Mouse (Mus musculus): ENCODE data around the gene Ywhaq.

Ywhaq gene

DNA sequence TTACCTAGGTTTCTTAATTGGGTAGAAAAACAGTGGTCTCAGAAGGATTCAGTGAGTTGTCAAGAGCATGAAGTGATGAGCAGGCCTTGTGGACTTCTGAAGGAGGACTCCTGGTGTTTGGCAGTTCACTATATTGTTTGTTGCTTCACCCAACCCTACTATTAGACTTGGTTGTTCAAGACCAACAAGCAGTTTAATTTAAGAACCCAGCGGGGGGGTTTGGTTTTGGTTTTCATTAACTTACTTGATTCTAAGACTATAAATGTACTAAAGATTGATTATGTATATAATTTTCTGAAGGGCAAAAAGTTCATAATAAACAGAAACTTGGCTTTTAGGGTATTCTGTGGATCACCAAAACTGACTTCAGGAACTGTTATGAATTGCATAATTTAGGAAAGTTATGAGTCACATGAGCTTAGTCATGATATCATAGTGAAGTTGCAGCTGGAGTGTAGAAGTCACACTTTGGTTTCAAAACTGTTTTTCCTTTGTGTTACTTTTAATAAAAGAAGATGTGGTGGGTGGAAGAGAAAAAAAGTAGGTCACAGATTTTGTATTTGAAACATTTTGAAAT, 47.3 kb downstream of the Ywhaq start:
- ChIA-PET POLR2A (interaction anchor here in 1 of 4 experiments (1.4 to 1.5 kb wide), 2 partner anchors 48 to 54 kb away, joined by 3 to 4 read pairs; partner anchors contain the start of gene Iah1), CTCF (no interaction called here)

GRCm38 (mm10) chr12:21369087-21369410, 48.4 kb downstream of the Ywhaq start:
- ChIA-PET CTCF (no interaction called here), POLR2A (interaction anchor here in 2 of 4 experiments (1.0 to 2.3 kb wide), 5 partner anchors 11 to 53 kb away, joined by 3 to 6 read pairs (median 4); partner anchors contain the start of genes Iah1 (in 1 of the 2) and Ywhaq (in 1 of the 2))

DNA sequence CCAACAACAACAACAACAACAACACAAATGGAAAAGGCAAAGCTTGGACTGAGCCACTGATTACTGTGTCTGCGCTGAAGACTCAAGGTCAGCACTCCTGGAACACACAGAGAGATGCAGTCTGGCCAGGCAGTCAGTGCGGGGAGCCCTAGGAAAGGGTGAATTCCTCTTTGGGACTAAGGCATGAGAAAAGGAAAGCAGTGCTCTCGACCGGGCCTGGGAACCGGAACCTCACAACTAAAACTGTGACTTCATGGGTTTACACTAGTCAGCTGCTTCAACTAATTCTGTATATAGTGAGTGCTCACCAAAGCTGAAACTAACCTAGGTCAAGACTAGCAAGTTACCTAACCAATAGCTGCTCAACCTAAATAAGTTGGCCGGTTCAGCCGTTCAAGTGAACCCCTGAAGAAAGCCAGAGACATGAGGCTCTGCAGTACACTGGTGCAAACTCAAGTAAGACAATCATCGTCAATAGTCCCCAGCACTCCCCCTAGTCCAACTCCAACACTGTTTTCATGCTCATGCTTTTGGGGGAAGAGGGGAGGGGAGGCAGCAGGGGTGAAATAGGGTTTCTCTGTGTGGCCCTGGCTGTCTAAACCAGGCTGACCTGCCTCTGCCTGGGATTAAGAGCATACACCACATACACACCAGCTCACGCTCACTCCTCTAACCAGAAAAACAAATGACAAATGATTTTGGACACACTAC, 48.9 kb downstream of the Ywhaq start:
- POLR2A ChIA-PET: interaction anchor here in 2 of 4 experiments (1.0 to 2.3 kb wide), 7 partner anchors 11 to 52 kb away, joined by 3 to 6 read pairs (median 3); partner anchors contain the start of genes Iah1 (in 1 of the 2) and Ywhaq (in 1 of the 2)
- CTCF ChIA-PET: interaction anchor here in 1 of 4 experiments (0.9 kb wide), 1 partner anchor 14 kb away, joined by 3 read pairs; no protein-coding TSS in a partner anchor

DNA sequence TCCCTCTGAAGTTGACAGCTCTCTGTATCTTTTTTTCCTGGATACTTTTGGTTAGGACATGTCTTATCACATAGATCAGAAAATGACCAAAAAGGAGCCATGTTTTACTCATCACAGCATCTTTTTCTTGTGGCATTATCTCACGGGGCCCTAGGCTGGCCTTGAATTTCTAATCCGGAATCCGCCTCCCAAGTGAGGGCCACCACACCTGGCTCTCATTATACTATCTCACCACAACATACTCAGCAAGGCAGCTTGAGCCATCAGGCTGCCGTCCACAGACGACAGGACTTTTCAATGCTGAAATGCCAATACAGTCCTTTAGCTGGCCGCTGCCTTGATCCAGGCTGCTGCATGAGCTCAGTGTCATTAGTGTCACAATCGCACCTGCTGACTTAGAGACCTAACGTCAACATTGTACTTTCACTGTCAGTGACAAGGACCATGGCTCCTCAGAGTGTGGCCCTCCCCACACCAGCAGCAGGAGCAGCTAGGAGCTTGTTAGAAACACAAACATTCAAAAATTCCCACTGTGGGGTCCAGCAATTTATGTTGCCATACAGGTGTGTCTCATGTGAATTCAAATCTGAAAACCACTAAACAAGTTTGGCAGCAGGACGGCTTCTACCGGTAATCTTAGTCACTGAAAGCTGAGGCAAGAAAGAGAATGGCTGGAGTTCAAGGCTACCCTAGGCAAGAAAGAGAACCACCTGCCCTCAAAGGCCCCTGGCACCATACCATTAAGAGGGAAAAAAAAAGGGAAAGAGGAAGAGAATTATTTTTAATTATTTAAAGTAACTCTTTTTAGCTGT, 52.6 kb downstream of the Ywhaq start:
- ChIA-PET POLR2A (interaction anchor here in 3 of 4 experiments (0.6 to 3.5 kb wide), 13 partner anchors 7 to 113 kb away, joined by 3 to 24 read pairs (median 4); partner anchors contain the start of genes Ywhaq (in 2 of the 3) and Adam17 (in 1 of the 3)), CTCF (interaction anchor here in 1 of 4 experiments (1.4 to 2.0 kb wide), 2 partner anchors 9 to 49 kb away, joined by 4 to 7 read pairs; partner anchors contain the start of genes Adam17 and Iah1)

- ChIA-PET POLR2A (interaction anchor here in 3 of 4 experiments (1.0 to 3.5 kb wide), 10 partner anchors 10 to 135 kb away, joined by 3 to 24 read pairs (median 3); partner anchors contain the start of genes Adam17 (in 3 of the 3) and Ywhaq (in 1 of the 3)), CTCF (interaction anchor here in 1 of 4 experiments (0.6 to 2.0 kb wide), 3 partner anchors 10 to 47 kb away, joined by 4 to 6 read pairs (median 4); partner anchors contain the start of genes Adam17 and Iah1)
Measured at GRCm38 (mm10) chr12:21363195-21363594, 54.2 kb downstream of the Ywhaq start.

GRCm38 (mm10) chr12:21362686-21363085, 54.8 kb downstream of the Ywhaq start:
- ChIA-PET CTCF (interaction anchor here in 3 of 4 experiments (0.6 to 1.2 kb wide), 5 partner anchors 10 to 46 kb away, joined by 3 to 6 read pairs (median 4); partner anchors contain the start of gene Adam17 (in 2 of the 3)), POLR2A (interaction anchor here in 3 of 4 experiments (0.7 to 3.5 kb wide), 13 partner anchors 11 to 217 kb away, joined by 3 to 24 read pairs (median 3); partner anchors contain the start of genes Adam17 (in 3 of the 3), Ywhaq (in 2 of the 3) and Iah1 (in 1 of the 3))

DNA sequence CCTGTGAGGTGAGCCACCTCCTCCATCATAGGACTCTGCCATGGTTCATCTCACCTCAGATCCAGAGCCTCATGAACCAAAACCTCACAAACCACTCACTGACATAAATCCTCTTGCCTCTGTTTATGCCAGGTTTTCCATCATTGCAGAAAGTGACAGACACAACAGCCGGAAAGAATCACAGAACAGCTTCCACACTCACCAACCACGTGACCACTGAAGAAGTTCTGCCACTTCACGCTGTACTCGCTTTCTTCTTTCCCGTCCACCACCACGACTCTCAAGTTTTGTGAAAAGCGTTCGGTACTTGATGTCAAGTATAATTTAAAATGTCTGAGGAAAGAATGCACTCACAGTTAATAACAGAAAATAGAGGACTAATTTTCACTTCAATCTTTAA, 63.8 kb downstream of the Ywhaq start:
- ChIA-PET POLR2A (interaction anchor here in 1 of 4 experiments (2.2 kb wide), 1 partner anchor 11 kb away, joined by 7 read pairs; no protein-coding TSS in a partner anchor), CTCF (no interaction called here)

- CTCF ChIA-PET: no interaction called here
- POLR2A ChIA-PET: interaction anchor here in 1 of 4 experiments (1.1 to 1.8 kb wide), 6 partner anchors 13 to 69 kb away, joined by 3 to 10 read pairs (median 4); partner anchors contain the start of gene Ywhaq
Measured at GRCm38 (mm10) chr12:21350113-21350876, 67.1 kb downstream of the Ywhaq start.

- ChIA-PET CTCF (no interaction called here), POLR2A (interaction anchor here in 1 of 4 experiments (0.6 to 1.1 kb wide), 5 partner anchors 10 to 213 kb away, joined by 3 to 4 read pairs (median 3); partner anchors contain the start of gene Iah1)
Measured at GRCm38 (mm10) chr12:21346972-21347371, 70.5 kb downstream of the Ywhaq start.

DNA sequence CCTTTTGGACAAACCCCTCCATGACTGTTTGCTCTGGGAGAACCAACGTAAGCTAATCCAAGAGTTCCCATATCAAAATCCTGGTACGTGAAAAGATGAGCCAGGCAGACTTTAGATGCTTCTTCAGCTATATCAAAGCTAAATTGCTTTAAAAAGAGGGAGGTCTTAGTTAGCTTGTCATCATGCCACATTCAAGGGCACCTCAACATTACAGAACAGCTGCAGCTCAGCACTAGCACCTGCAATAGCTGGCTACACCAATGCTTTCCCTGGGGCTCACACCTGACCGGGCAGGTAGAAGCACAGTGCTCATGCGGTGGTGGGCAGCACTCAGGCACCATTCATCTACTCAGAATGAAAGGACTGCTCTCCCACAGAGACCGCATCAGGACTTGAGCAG, 76.8 kb downstream of the Ywhaq start:
- CTCF ChIA-PET: no interaction called here
- POLR2A ChIA-PET: interaction anchor here in 1 of 4 experiments (1.2 kb wide), 1 partner anchor 54 kb away, joined by 3 read pairs; the partner anchor contains the start of gene Itgb1bp1
